Mouse (Mus musculus) E14TG2a.4 (cell line): Measurements from ENCODE around the gene Slc5a6.

ENCODE experiments used
- CTCF ChIP-seq: conservative IDR thresholded peaks from 2 replicates; pipeline ENCODE4 v1.5.1; 2014; ENCODE audit warnings: low read length
- NANOG ChIP-seq: IDR thresholded peaks from 2 replicates; pipeline ENCODE4 v1.6.1; 2014; ENCODE audit warnings: borderline replicate concordance, low read length, mixed read lengths
- POU5F1 ChIP-seq: IDR thresholded peaks from 2 replicates; pipeline ENCODE4 v1.6.1; 2014; ENCODE audit warnings: low read length, borderline replicate concordance

DNA sequence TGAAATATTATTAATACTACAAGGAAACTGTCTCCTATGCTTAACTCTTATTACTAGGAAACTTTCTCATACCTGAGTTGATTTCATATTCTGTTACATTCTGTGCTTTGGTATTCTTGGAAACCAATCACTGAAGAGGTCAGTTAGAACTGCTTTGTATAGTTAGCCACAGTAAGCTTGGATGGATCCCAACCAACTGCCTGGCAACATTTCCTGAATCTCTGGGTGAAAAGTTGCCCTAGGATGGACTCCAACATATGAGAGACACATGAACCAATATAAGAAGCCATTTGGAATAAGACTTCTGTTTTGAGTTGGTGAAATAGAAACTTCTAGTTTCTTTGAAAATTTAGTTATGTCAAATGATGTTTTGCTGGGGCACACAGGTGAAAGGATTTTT, 24.1 kb downstream of the Slc5a6 start:
- TF ChIP-seq CTCF: no peak
- TF ChIP-seq POU5F1: no peak
- TF ChIP-seq NANOG: no peak
